Mouse (Mus musculus) fat pad, adult 2 months (tissue): ENCODE results near the gene Plekha5.
"Not testable (repeated sequence)": the region's sequence is repeated elsewhere in the genome, so short reads cannot be mapped to it uniquely, and the experiment has no call there.

ENCODE experiments used
- DNase-seq: peaks from one replicate; pipeline ENCODE4 v3.0.0-alpha.2; 2011; ENCODE audit warnings: low read depth, low spot score; ENCODE audit errors: extremely low read depth

Gene Plekha5

DNA sequence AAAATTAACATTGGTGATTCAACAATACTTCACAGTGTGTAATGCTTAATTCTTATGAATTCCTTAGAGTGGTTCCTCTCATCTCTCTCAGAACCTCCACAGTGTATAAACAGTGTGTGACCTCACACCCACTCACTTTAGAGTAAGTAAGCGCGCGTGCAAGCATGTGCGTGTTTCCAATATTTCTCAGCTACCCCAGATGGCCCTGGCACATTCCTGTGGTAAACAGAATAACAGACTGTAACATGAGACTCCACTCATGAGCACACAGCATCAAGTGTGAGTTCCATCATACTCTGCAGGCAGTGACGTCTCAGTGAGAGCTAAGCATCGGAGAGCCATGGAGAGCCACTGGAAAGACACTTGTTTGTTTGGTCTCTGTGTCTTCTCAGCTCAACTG lies 63.6 kb downstream of the Plekha5 start:
- no peak for DNase-seq

GRCm38 (mm10) chr6:140488673-140489072 lies 64.8 kb downstream of the Plekha5 start:
- no peak for DNase-seq

GRCm38 (mm10) chr6:140489570-140489969 lies 65.7 kb downstream of the Plekha5 start:
- DNase-seq = no peak

DNA sequence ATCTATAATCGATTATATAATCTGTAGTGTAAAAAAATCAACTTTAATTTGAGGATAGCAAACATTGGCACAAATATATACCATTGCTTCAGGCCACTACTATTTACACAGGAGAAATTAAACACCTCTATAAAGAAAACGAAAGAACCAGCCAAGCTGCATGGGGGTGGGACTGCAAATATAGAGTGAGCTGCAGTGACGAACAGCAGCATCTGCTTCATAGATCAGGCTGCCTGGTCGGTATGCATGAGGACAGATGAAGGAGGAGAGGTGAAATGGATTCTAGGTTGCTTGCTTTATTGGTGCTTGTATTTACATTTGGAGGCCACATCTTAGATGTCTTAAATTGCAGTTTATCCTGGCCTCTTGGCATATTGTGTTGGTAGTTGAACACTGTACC lies 66.4 kb downstream of the Plekha5 start:
- DNase-seq = no peak

DNA sequence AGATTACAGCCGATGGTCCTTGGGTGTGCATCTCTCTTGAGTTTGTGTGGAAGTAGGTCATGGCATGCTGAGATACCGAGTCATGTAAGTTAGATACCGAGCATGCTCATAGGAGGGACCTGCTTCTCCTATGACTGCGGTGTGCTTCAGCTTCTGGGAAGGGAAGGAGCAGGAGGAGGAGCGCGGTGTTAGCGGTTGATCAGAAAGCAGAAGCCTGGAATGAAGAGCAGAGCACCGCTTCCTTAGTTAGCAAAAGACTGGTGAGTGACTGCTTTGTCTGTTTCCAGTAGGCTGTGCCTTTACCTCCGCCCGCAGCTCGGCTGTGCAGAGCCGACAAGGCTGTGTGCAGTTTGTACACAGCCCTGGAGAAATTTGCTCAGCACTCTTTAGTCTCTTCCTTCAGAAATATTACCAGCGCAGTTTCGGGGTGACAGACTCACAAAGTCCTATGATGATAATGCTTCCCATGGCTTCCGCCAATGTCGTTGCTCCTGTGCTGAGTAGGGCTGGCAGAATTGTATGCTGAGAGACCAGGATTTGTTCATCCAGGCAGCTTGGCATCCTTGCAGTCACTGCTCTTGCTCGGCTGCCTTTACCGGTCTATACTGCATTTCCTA lies 67.2 kb downstream of the Plekha5 start:
- DNase-seq = no peak

- no peak for DNase-seq
These were observed 68.2 kb downstream of the Plekha5 start for GRCm38 (mm10) chr6:140492043-140492442.

DNA sequence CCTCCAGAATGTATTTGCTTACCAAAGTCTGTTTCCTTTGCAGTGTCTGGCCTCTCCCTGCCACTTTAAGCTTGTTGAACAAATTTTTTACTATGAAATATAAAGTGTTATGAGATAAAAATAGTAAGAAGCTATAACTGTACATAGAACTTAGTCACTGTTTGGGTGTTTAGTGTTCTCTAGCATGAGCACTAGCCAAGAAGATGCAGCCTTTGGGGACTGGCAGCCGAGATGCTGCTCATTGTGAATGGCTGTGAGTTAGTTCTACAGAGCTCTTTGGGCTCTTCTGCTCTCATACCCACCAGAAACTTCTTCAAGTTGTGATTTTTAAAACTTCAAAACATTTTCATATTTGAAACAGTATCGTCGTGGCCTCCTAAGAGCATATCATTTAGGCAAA lies 74.2 kb downstream of the Plekha5 start:
- no peak for DNase-seq

GRCm38 (mm10) chr6:140498958-140499357 lies 75.1 kb downstream of the Plekha5 start:
- DNase-seq = no peak

DNA sequence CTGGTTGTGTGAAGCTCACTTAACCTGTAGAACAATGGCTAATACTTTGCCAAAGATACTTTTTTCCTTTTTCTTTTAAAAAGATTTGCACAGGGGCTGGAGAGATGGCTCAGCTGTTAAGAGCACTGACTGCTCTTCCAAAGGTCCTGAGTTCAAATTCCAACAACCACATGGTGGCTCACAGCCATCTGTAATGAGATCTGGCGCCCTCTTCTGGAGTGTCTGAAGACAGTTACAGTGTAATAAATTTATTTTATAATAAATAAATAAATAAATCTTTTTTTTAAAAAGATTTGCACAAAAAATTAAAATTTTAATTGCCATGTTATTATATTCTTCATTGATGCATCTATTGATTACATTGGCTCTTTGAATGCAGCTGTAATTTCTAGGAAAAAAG lies 77.0 kb downstream of the Plekha5 start:
- DNase-seq = not testable (repeated sequence)

DNA sequence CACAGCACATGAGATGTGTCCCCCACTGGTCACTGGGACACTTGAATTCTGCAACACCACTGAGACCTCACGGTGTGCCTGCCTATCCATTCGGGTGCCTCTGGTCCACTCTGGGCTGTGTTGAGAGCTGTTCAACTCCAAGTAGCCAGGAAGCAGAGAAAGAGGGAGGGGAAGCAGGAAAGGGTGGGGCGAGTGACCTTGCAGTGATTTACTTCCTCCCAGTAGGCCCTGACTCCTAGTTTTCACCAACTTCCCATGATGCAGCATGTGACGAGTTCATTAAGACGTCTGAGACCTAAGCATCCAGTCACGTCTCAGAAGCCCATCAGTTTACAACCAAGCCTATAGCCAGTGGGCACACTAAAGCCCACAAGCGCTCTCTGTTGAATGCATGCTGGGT lies 78.0 kb downstream of the Plekha5 start:
- no peak for DNase-seq

- no peak for DNase-seq
These were observed 80.9 kb downstream of the Plekha5 start for GRCm38 (mm10) chr6:140504796-140505195.

DNA sequence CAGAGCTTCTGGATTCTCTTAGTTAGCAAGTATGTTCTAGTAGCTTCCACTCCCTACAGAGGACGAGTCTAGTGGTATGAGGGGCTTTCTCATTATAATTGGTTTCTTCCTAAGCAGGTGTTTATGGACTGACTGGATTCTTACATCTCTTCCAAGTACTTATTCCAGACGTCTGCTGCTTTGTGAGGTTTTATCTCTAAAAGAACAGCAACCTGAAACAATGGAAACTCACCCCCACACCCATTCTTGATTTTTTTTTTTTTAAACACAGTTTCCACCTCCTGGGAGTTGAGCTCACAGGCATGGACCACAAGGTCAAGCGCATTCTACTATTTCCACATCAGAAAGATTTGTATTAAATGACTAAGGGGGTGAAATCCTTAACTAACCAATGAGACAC lies 83.8 kb downstream of the Plekha5 start:
- no peak for DNase-seq

DNA sequence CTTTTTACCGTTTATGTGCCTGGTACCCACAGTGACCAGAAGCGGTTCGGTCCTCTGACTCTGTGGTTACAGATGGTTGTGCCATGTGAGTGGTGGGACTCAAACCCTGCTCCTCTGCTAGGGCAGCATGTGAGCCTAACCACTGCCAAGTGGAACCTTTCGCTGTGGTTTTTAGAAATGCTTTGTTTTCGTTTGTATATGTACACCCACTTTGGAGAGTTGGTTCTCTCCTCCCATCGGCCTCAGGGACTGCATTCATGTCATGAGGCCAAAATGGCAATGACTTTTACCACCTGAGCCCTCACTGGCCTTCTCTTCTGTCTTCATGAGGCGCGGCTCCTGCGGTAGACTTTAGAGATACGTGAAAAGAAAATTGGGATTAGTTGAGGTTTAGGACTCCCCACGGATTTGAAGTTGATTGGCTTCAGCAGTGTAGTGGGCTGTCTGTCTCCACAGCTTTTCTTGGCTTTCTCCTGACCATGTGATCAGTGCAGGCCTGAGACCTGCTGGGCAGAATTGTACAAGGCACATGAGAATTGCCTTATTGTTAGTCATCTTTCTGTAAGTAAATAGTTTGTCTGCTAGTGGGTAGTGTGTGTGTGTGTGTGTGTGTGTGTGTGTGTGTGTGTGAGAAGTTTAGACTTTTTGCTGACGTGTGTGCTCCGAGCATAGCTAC lies 84.8 kb downstream of the Plekha5 start:
- no peak for DNase-seq

DNA sequence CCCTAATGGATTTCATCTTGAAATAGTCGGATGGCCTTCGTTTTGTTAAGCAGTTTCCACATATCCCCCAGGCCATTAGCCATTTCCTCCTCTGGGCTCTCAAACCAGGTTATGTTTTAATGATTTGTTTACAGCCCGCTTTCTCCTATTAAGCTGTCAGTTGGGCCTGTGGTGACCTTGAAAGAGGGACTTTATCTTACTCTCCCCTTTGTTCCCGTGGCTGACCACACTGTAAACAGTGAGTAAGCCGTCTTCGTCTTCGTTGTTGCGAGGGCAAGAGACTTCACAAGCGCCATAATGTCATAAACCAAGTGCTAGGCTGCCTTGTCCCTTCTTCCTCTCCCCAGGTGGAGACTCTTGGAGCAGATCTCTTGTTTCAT lies 85.3 kb downstream of the Plekha5 start:
- no peak for DNase-seq

GRCm38 (mm10) chr6:140512016-140512415 lies 88.2 kb downstream of the Plekha5 start:
- no peak for DNase-seq

DNA sequence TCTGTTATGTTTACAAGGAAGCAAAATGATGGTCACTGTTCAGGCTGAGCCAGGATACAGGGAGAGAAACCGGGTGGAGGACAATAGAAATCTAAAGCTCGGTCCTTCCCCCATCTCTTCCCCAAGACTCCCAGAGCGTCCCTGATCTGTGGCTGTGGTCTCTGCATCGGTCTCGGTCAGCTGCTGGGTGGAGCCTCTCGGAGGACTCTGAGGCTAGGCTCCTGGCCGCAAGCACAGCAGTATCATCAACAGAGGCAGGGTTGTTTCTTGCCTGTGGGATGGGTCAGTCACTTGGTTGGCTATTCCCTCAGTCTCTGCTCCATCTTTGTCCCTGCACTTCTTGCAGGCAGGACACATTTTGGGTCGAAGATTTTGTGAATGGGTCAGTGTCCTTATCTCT lies 88.6 kb downstream of the Plekha5 start:
- DNase-seq = no peak

GRCm38 (mm10) chr6:140514205-140515110 lies 90.6 kb downstream of the Plekha5 start:
- no peak for DNase-seq

DNA sequence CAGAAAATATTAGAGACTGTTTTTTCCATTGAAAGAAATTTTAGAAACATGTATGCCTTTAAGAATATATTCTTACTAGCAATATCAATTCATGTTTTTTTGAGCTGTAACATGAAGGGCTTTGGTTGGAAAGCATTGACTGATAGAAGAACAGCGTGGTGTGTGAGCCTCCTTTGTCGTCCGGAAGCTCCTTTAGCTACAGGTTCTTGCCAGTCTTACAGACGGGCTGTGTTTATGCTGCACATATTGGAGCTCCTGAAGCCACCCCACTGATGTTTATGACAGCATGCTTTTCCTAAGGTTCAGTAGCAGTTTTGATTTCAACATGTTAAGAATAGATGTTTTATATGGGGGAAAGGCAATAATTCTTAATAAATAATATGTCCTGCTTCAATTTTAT lies 91.7 kb downstream of the Plekha5 start:
- DNase-seq = no peak

DNA sequence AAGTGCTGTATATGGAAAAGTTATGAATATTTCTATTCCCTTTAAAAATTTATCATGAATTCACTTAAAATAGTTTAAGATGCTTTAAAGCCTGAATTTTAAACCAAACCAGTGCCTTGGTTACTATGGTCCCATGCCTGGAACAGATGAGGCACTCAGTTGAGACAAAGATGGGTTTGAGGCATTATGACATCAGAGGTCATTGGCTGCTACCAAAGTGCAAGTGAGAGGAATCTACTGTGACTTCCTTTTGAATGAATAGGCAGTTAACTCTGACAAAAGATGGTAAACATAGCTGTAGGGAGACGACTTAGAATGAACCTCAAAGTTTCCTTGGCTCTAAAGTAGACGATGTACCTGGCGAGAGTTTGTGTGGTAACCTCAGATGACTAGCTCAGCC lies 92.3 kb downstream of the Plekha5 start:
- no peak for DNase-seq

- DNase-seq = no peak
These were observed 93.3 kb downstream of the Plekha5 start for GRCm38 (mm10) chr6:140517188-140517587.

DNA sequence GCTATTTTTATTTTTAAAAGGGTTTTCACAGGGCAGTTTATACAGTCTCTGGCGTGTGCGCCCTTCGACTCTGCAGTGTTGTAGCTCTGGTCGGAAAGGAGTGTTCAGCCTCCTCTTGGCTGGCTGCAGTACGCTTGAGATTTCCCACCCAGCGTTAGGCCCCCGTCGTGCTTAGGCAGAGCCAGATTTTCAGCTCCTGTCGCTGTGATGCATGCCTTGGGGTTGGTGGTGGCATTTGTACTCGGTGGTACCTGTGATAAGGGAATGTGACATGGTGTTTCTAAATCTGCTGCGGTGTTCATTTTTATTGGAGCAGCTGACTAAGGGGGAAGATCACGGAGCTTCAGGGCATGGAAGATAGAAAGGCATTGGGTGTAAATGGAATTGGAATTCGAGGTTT lies 95.2 kb downstream of the Plekha5 start:
- no peak for DNase-seq
